Mouse (Mus musculus): ENCODE data around the gene Abcc1. TPM values are rescaled to one million over a fixed set of nuclear protein-coding genes. Genes with fewer than 3 reads are reported as not detected.
A peak's percentile ranks its signal among the peaks of the same experiment; 100 is the strongest.

The Abcc1 gene
- total and polyA plus RNA-seq, 2 experiments from 2014 or later = 2.0 to 6.7 TPM

DNA sequence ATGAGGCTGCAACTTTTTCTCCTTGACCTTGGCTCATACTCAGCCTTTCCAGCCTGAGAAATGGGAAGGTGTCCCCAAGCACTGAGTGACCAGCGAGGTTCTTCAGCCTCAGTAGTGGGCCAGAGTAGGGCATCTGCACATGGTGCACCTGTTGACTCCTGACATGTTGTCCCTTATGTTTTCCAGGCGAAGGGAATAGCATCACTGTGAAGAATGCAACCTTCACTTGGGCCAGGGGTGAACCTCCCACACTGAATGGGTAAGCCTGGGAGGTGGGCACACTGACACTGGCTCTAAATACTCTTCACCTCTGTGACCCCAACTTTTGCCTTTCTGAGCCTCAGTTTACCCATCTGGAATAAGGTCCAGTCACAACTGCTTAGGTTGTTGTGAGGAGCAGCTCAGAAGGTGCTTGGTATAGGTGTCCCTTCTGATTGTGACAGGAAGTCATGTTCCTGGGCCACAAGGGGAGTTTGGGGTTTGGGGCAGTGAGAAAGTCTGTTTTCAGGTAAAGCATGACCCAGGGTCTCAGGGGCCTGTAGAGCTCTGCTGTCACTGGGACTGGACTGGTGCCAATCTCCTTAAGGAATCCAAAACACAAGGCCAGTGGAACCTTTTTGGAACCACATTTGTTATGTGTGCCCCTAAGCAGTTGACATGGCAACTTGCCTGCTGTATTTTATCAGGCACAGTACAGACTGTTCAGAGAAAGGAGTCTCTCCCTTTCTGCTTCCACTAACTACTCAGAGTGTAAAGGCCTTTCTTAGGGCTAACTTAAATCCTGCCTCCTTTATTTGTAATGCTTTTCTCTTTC is 78.7 kb downstream of the Abcc1 start:
- peaks cover 2% of the 10 kb centered on the region for H3K4me1 ChIP-seq (ENCODE audit: control insufficient read depth, insufficient read depth)
- H3K9me3 ChIP-seq (replicated peaks; ENCODE audit: control insufficient read depth, low read length) = no peaks in the 10 kb centered on the region
- TF ChIP-seq CTCF (IDR thresholded peaks at IDR 0.05; ENCODE audit: low read depth) (no peak), EP300 (IDR thresholded peaks at IDR 0.05; ENCODE audit: low read depth) (no peak)
- ATAC-seq (ENCODE audit: insufficient read depth, low read depth) = no peak
- H3K4me2 ChIP-seq (ENCODE audit: low read depth, low read length) = no peak overlapping the region
- 0 out of 2 replicates have a peak, but pooled peaks cover 3% of the 10 kb centered on the region for H3K36me3 ChIP-seq (replicated peaks; ENCODE audit: control insufficient read depth, insufficient read depth, low read length)
- no peaks in the 10 kb centered on the region for H3K27me3 ChIP-seq (ENCODE audit: control insufficient read depth, insufficient read depth, low read length)
- DNase-seq (ENCODE audit: low spot score) = no peak
- no peak overlapping the region for H3K9ac ChIP-seq (replicated peaks; ENCODE audit: low read depth, low read length)
- no peak overlapping the region for H3K4me3 ChIP-seq (ENCODE audit: low read depth, low read length)
- 85% methylated on average over 2 of the region's 2 CpGs for WGBS
- H3K27ac ChIP-seq (ENCODE audit: low read depth) = no peak overlapping the region

GRCm38 (mm10) chr16:14444059-14444855 is 82.9 kb downstream of the Abcc1 start:
- Histone ChIP-seq H3K27me3 (ENCODE audit: control insufficient read depth, insufficient read depth, low read length) (no peaks in the 10 kb centered on the region), H3K4me1 (ENCODE audit: control insufficient read depth, insufficient read depth) (peaks cover 5% of the 10 kb centered on the region), H3K4me2 (ENCODE audit: low read depth, low read length) (no peak overlapping the region), H3K9ac (replicated peaks; ENCODE audit: low read depth, low read length) (no peak overlapping the region), H3K9me3 (replicated peaks; ENCODE audit: control insufficient read depth, low read length) (no peaks in the 10 kb centered on the region), H3K4me3 (ENCODE audit: low read depth, low read length) (no peak overlapping the region), H3K36me3 (replicated peaks; ENCODE audit: control insufficient read depth, insufficient read depth, low read length) (0 out of 2 replicates have a peak, but pooled peaks cover 3% of the 10 kb centered on the region), H3K27ac (ENCODE audit: low read depth) (peak overlapping the region; percentile 72)
- no peak for TF ChIP-seq EP300 (IDR thresholded peaks at IDR 0.05; ENCODE audit: low read depth)
- no peak for TF ChIP-seq CTCF (IDR thresholded peaks at IDR 0.05; ENCODE audit: low read depth)
- ATAC-seq (ENCODE audit: insufficient read depth, low read depth) (peak; percentile 78), DNase-seq (ENCODE audit: low spot score) (peak; percentile 60)
- 60% methylated on average over 6 of the region's 6 CpGs for WGBS

- peak; percentile 74 for ATAC-seq (ENCODE audit: insufficient read depth, low read depth)
- 57% methylated on average over 6 of the region's 6 CpGs for WGBS
- H3K36me3 ChIP-seq (replicated peaks; ENCODE audit: control insufficient read depth, insufficient read depth, low read length) = no peaks in the 10 kb centered on the region
- no peaks in the 10 kb centered on the region for H3K27me3 ChIP-seq (ENCODE audit: control insufficient read depth, insufficient read depth, low read length)
- TF ChIP-seq EP300 (IDR thresholded peaks at IDR 0.05; ENCODE audit: low read depth) (no peak), CTCF (IDR thresholded peaks at IDR 0.05; ENCODE audit: low read depth) (peak; percentile 46; the same call in 1 of the 2 replicates)
- H3K4me3 ChIP-seq (ENCODE audit: low read depth, low read length) = no peak overlapping the region
- H3K4me2 ChIP-seq (ENCODE audit: low read depth, low read length) = no peak overlapping the region
- peak; percentile 26 for DNase-seq (ENCODE audit: low spot score)
- H3K9ac ChIP-seq (replicated peaks; ENCODE audit: low read depth, low read length) = peak overlapping the region; percentile 39
- peak overlapping the region; percentile 72 for H3K27ac ChIP-seq (ENCODE audit: low read depth)
- peaks cover 5% of the 10 kb centered on the region for H3K4me1 ChIP-seq (ENCODE audit: control insufficient read depth, insufficient read depth)
- no peaks in the 10 kb centered on the region for H3K9me3 ChIP-seq (replicated peaks; ENCODE audit: control insufficient read depth, low read length)
Observed at GRCm38 (mm10) chr16:14445197-14445596, 83.8 kb downstream of the Abcc1 start.

DNA sequence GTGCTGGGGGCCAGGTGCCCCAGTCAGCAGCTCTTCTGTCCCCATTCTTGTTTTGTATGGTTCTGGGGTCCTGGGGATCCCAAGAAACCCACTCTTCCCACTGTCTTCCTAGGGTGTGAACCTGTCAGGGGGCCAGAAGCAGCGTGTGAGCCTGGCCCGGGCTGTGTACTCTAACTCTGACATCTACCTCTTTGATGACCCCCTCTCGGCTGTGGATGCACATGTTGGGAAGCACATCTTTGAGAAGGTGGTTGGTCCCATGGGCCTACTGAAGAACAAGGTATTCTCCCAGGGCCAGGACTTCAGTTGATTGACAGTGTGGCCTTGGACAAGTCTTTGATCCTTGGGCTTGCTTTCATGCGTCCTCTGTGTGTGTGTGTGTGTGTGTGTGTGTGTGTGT is 86.0 kb downstream of the Abcc1 start:
- H3K9me3 ChIP-seq (replicated peaks; ENCODE audit: control insufficient read depth, low read length) = no peaks in the 10 kb centered on the region
- no peak for ATAC-seq (ENCODE audit: insufficient read depth, low read depth)
- H3K4me3 ChIP-seq (ENCODE audit: low read depth, low read length) = no peak overlapping the region
- peaks cover 5% of the 10 kb centered on the region for H3K4me1 ChIP-seq (ENCODE audit: control insufficient read depth, insufficient read depth)
- H3K27me3 ChIP-seq (ENCODE audit: control insufficient read depth, insufficient read depth, low read length) = no peaks in the 10 kb centered on the region
- no peak for DNase-seq (ENCODE audit: low spot score)
- H3K9ac ChIP-seq (replicated peaks; ENCODE audit: low read depth, low read length) = no peak overlapping the region
- no peaks in the 10 kb centered on the region for H3K36me3 ChIP-seq (replicated peaks; ENCODE audit: control insufficient read depth, insufficient read depth, low read length)
- no peak overlapping the region for H3K27ac ChIP-seq (ENCODE audit: low read depth)
- WGBS = 80% methylated on average over 4 of the region's 4 CpGs
- no peak overlapping the region for H3K4me2 ChIP-seq (ENCODE audit: low read depth, low read length)
- TF ChIP-seq CTCF (IDR thresholded peaks at IDR 0.05; ENCODE audit: low read depth) = no peak
- TF ChIP-seq EP300 (IDR thresholded peaks at IDR 0.05; ENCODE audit: low read depth) = no peak

DNA sequence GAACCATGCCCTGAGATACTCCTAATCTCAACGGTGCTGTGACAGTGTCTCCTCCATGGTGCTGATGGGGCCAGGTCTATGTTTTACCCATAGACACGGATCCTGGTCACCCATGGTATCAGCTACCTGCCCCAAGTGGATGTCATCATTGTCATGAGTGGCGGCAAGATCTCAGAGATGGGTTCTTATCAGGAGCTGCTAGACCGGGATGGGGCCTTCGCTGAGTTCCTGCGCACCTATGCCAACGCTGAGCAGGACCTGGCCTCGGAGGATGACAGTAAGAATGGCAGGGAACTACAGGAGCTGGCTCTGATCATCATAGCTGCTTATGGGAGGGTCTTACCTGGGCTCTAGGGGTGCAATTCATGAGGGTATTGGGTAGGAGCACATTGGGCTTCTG is 86.9 kb downstream of the Abcc1 start:
- H3K9me3 ChIP-seq (replicated peaks; ENCODE audit: control insufficient read depth, low read length) = no peaks in the 10 kb centered on the region
- no peaks in the 10 kb centered on the region for H3K36me3 ChIP-seq (replicated peaks; ENCODE audit: control insufficient read depth, insufficient read depth, low read length)
- DNase-seq (ENCODE audit: low spot score) (no peak), ATAC-seq (ENCODE audit: insufficient read depth, low read depth) (no peak)
- TF ChIP-seq CTCF (IDR thresholded peaks at IDR 0.05; ENCODE audit: low read depth) (no peak), EP300 (IDR thresholded peaks at IDR 0.05; ENCODE audit: low read depth) (no peak)
- no peak overlapping the region for H3K9ac ChIP-seq (replicated peaks; ENCODE audit: low read depth, low read length)
- no peak overlapping the region for H3K27ac ChIP-seq (ENCODE audit: low read depth)
- H3K27me3 ChIP-seq (ENCODE audit: control insufficient read depth, insufficient read depth, low read length) = no peaks in the 10 kb centered on the region
- H3K4me3 ChIP-seq (ENCODE audit: low read depth, low read length) = no peak overlapping the region
- WGBS = 88% methylated on average over 8 of the region's 8 CpGs
- H3K4me1 ChIP-seq (ENCODE audit: control insufficient read depth, insufficient read depth) = peaks cover 5% of the 10 kb centered on the region
- no peak overlapping the region for H3K4me2 ChIP-seq (ENCODE audit: low read depth, low read length)

Measured in heart, postnatal 0 days (tissue).